Mouse (Mus musculus) liver, embryonic 13.5 days (tissue): ENCODE data around the gene Tmco2. TPM values are rescaled to one million over a fixed set of nuclear protein-coding genes. Genes with fewer than 3 reads are reported as not detected.
"Not testable (repeated sequence)": the region's sequence is repeated elsewhere in the genome, so short reads cannot be mapped to it uniquely, and the experiment has no call there.

Experiments used
- ATAC-seq: fragments of 200-750 bp; cut with Nextera tagmentation; 2 replicates; pipeline ENCODE4 v1.8.0; 2017; ENCODE audit warnings: low read depth, mild to moderate bottlenecking, moderate number of reproducible peaks, moderate library complexity
- DNase-seq: peaks from one replicate; pipeline ENCODE4 v3.0.0; 2022
- H3K27ac ChIP-seq: fragments of 300-500 bp; sonication (generic); 2 replicates; pipeline ENCODE4 v1.5.1; 2015; ENCODE audit warnings: moderate library complexity, mild to moderate bottlenecking, inconsistent platforms
- H3K27me3 ChIP-seq: fragments of 300-500 bp; sonication (generic); 2 replicates; pipeline ENCODE4 v1.6.1; 2015; ENCODE audit warnings: mild to moderate bottlenecking, inconsistent platforms
- H3K36me3 ChIP-seq: fragments of 300-500 bp; sonication (generic); 2 replicates; pipeline ENCODE4 v1.6.1; 2015; ENCODE audit warnings: mild to moderate bottlenecking, inconsistent platforms
- H3K4me1 ChIP-seq: fragments of 300-500 bp; sonication (generic); replicated peaks from 2 replicates; pipeline ENCODE4 v1.6.1; 2015; ENCODE audit warnings: inconsistent platforms
- H3K4me2 ChIP-seq: fragments of 300-500 bp; sonication (generic); 2 replicates; pipeline ENCODE4 v1.6.1; 2015; ENCODE audit warnings: inconsistent platforms, mild to moderate bottlenecking, moderate library complexity
- H3K4me3 ChIP-seq: fragments of 300-500 bp; sonication (generic); replicated peaks from 2 replicates; pipeline ENCODE4 v1.5.1; 2015; ENCODE audit warnings: mild to moderate bottlenecking, inconsistent platforms
- H3K9ac ChIP-seq: fragments of 300-500 bp; sonication (generic); 2 replicates; pipeline ENCODE4 v1.6.1; 2015; ENCODE audit warnings: mild to moderate bottlenecking, inconsistent platforms
- H3K9me3 ChIP-seq: fragments of 300-500 bp; sonication (generic); replicated peaks from 2 replicates; pipeline ENCODE4 v1.6.1; 2016; ENCODE audit warnings: inconsistent platforms
- WGBS: fragments of 180-500 bp; shearing (Covaris S2); methylation state at CpG from one replicate; pipeline ENCODE4 v1.1.7; 2015; ENCODE audit not compliant: insufficient replicate concordance; 5-methylcytosine and 5-hydroxymethylcytosine counted together
- polyA plus RNA-seq: library from polyadenylated mRNA; unstranded; fragments of >200 nt; fragmentation: Nextera tagmentation; extraction: Ambion mirVana; gene quantifications from 2 replicates; pipeline ENCODE4 v1.2.1, GENCODE M21; 2015

The Tmco2 gene
- not detected in 2 replicates for polyA plus RNA-seq

- 91% methylated on average over 2 of the region's 2 CpGs for WGBS
- Histone ChIP-seq H3K36me3 (no peaks in the 10 kb centered on the region), H3K4me2 (no peak within 1 kb of the TSS), H3K27ac (no peak within 1 kb of the TSS), H3K4me1 (no peaks in the 10 kb centered on the region), H3K4me3 (no peak within 1 kb of the TSS), H3K9me3 (no peaks in the 10 kb centered on the region), H3K27me3 (no peaks in the 10 kb centered on the region), H3K9ac (no peak within 1 kb of the TSS)
- ATAC-seq, result no peak
- no peak for DNase-seq
Measured at GRCm38 (mm10) chr4:121109126-121109525, at the start of gene Tmco2. Tmco2 (minus strand) TSS chr4:121109226.

- DNase-seq (no peak), ATAC-seq (no peak)
- 65% methylated on average over 4 of the region's 4 CpGs for WGBS
Measured at GRCm38 (mm10) chr4:121103304-121103703, 5.7 kb downstream of the Tmco2 start.

GRCm38 (mm10) chr4:121097650-121098378, 11.2 kb downstream of the Tmco2 start, which contains the start of gene Zmpste24:
Zmpste24 (minus strand) TSS chr4:121098241.
- peak within 1 kb of the TSS; percentile 88 for H3K9ac ChIP-seq
- H3K36me3 ChIP-seq, result peaks cover 27% of the 10 kb centered on the region
- DNase-seq, result peak; percentile 75
- ATAC-seq, result peak; percentile 91
- peak within 1 kb of the TSS; percentile 91 for H3K4me3 ChIP-seq
- under 1% methylated on average over 39 of the region's 39 CpGs for WGBS
- H3K4me2 ChIP-seq, result peak within 1 kb of the TSS; percentile 80
- H3K27me3 ChIP-seq, result no peaks in the 10 kb centered on the region
- H3K27ac ChIP-seq, result peak within 1 kb of the TSS; percentile 79
- H3K9me3 ChIP-seq, result no peaks in the 10 kb centered on the region
- H3K4me1 ChIP-seq, result peaks cover 12% of the 10 kb centered on the region

More at GRCm38 (mm10) chr4:121103304-121103703, 5.7 kb downstream of the Tmco2 start:
- H3K36me3 ChIP-seq, result no peaks in the 10 kb centered on the region
- no peak overlapping the region for H3K9ac ChIP-seq
- H3K4me1 ChIP-seq, result no peaks in the 10 kb centered on the region; the same call in 1 of the 2 replicates
- no peak overlapping the region for H3K27ac ChIP-seq
- no peak overlapping the region for H3K4me3 ChIP-seq
- H3K9me3 ChIP-seq, result no peaks in the 10 kb centered on the region
- H3K4me2 ChIP-seq, result no peak overlapping the region
- no peaks in the 10 kb centered on the region for H3K27me3 ChIP-seq

GRCm38 (mm10) chr4:121090211-121090610, 18.8 kb downstream of the Tmco2 start:
- H3K27me3 ChIP-seq, result no peaks in the 10 kb centered on the region
- DNase-seq (no peak), ATAC-seq (no peak)
- no peaks in the 10 kb centered on the region for H3K4me1 ChIP-seq
- no peak overlapping the region for H3K4me2 ChIP-seq
- WGBS, result 80% methylated on average over 4 of the region's 4 CpGs
- no peaks in the 10 kb centered on the region for H3K9me3 ChIP-seq
- H3K36me3 ChIP-seq, result peaks cover 65% of the 10 kb centered on the region
- H3K27ac ChIP-seq, result no peak overlapping the region
- H3K9ac ChIP-seq, result no peak overlapping the region
- H3K4me3 ChIP-seq, result no peak overlapping the region

GRCm38 (mm10) chr4:121088696-121089095, 20.3 kb downstream of the Tmco2 start:
- Histone ChIP-seq H3K9ac (no peak overlapping the region), H3K9me3 (no peaks in the 10 kb centered on the region), H3K4me1 (no peaks in the 10 kb centered on the region), H3K36me3 (peaks cover 61% of the 10 kb centered on the region), H3K4me2 (no peak overlapping the region), H3K4me3 (no peak overlapping the region), H3K27me3 (no peaks in the 10 kb centered on the region), H3K27ac (no peak overlapping the region)
- 77% methylated on average over 2 of the region's 2 CpGs for WGBS
- ATAC-seq (no peak), DNase-seq (no peak)

GRCm38 (mm10) chr4:121084506-121084905, 24.5 kb downstream of the Tmco2 start:
- Histone ChIP-seq H3K4me3 (no peak overlapping the region), H3K27ac (no peak overlapping the region), H3K4me2 (no peak overlapping the region), H3K27me3 (no peaks in the 10 kb centered on the region), H3K9ac (no peak overlapping the region), H3K36me3 (peaks cover 67% of the 10 kb centered on the region), H3K9me3 (no peaks in the 10 kb centered on the region), H3K4me1 (no peaks in the 10 kb centered on the region)
- no peak for DNase-seq
- no peak for ATAC-seq

- Histone ChIP-seq H3K9me3 (no peaks in the 10 kb centered on the region), H3K9ac (no peak overlapping the region), H3K36me3 (peaks cover 72% of the 10 kb centered on the region), H3K4me1 (no peaks in the 10 kb centered on the region), H3K4me3 (no peak overlapping the region), H3K4me2 (no peak overlapping the region), H3K27ac (no peak overlapping the region), H3K27me3 (no peaks in the 10 kb centered on the region)
- DNase-seq, result no peak
- WGBS, result 78% methylated on average over 1 of the region's 1 CpGs
- no peak for ATAC-seq
Measured at GRCm38 (mm10) chr4:121080395-121080794, 28.6 kb downstream of the Tmco2 start.

- Histone ChIP-seq H3K27ac (no peak overlapping the region), H3K27me3 (no peaks in the 10 kb centered on the region), H3K4me1 (no peaks in the 10 kb centered on the region), H3K9ac (no peak overlapping the region), H3K36me3 (peaks cover 66% of the 10 kb centered on the region), H3K9me3 (no peaks in the 10 kb centered on the region), H3K4me3 (no peak overlapping the region), H3K4me2 (no peak overlapping the region)
- ATAC-seq (no peak), DNase-seq (no peak)
- 75% methylated on average over 3 of the region's 3 CpGs for WGBS
Measured at GRCm38 (mm10) chr4:121077915-121078646, 30.9 kb downstream of the Tmco2 start.

- Histone ChIP-seq H3K9me3 (no peaks in the 10 kb centered on the region), H3K36me3 (peaks cover 40% of the 10 kb centered on the region), H3K4me3 (no peak overlapping the region), H3K4me1 (no peaks in the 10 kb centered on the region), H3K4me2 (no peak overlapping the region), H3K9ac (no peak overlapping the region), H3K27me3 (no peaks in the 10 kb centered on the region), H3K27ac (no peak overlapping the region)
- no peak for ATAC-seq
- no peak for DNase-seq
- 75% methylated on average over 4 of the region's 4 CpGs for WGBS
Measured at GRCm38 (mm10) chr4:121074250-121074649, 34.8 kb downstream of the Tmco2 start.

GRCm38 (mm10) chr4:121065336-121065735, 43.7 kb downstream of the Tmco2 start:
- no peak for ATAC-seq
- Histone ChIP-seq H3K36me3 (peaks cover 39% of the 10 kb centered on the region), H3K4me1 (no peaks in the 10 kb centered on the region), H3K4me2 (no peak overlapping the region), H3K9ac (no peak overlapping the region), H3K27me3 (no peaks in the 10 kb centered on the region), H3K27ac (no peak overlapping the region), H3K9me3 (no peaks in the 10 kb centered on the region), H3K4me3 (no peak overlapping the region)
- WGBS, result 68% methylated on average over 2 of the region's 2 CpGs
- no peak for DNase-seq

- ATAC-seq, result not testable (repeated sequence)
Measured at GRCm38 (mm10) chr4:121059218-121059617, 49.8 kb downstream of the Tmco2 start.

More at GRCm38 (mm10) chr4:121059218-121059617, 49.8 kb downstream of the Tmco2 start:
- H3K9ac ChIP-seq, H3K4me1 ChIP-seq, H3K27me3 ChIP-seq, H3K27ac ChIP-seq, DNase-seq, H3K4me3 ChIP-seq, H3K9me3 ChIP-seq, H3K4me2 ChIP-seq: not testable (repeated sequence)
- 81% methylated on average over 10 of the region's 10 CpGs for WGBS
- peaks cover 23% of the 10 kb centered on the region for H3K36me3 ChIP-seq
